Mouse (Mus musculus): Measurements from ENCODE around the gene Mamdc4.
A peak's percentile ranks its signal among the peaks of the same experiment; 100 is the strongest.

Mamdc4 gene

GRCm38 (mm10) chr2:25583120-25583481 lies 8.5 kb upstream of the Mamdc4 start:
- DNase-seq (ENCODE audit: extremely low spot score, low read depth, low spot score) = no peak

GRCm38 (mm10) chr2:25582466-25583119 lies 7.9 kb upstream of the Mamdc4 start:
- DNase-seq (ENCODE audit: extremely low spot score, low read depth, low spot score) = no peak

GRCm38 (mm10) chr2:25581901-25582301 lies 7.3 kb upstream of the Mamdc4 start:
- DNase-seq (ENCODE audit: extremely low spot score, low read depth, low spot score) = no peak

- no peak for DNase-seq (ENCODE audit: extremely low spot score, low read depth, low spot score)
Observed at GRCm38 (mm10) chr2:25581294-25581864, 6.7 kb upstream of the Mamdc4 start, which contains the start of gene Ajm1. TSS of gene Ajm1 (minus strand) at chr2:25581757.

GRCm38 (mm10) chr2:25580621-25581101 lies 6.0 kb upstream of the Mamdc4 start:
- no peak for DNase-seq (ENCODE audit: extremely low spot score, low read depth, low spot score)

- peak; percentile 28 for DNase-seq (ENCODE audit: extremely low spot score, low read depth, low spot score)
Observed at GRCm38 (mm10) chr2:25579737-25580460, 5.3 kb upstream of the Mamdc4 start.

- DNase-seq (ENCODE audit: extremely low spot score, low read depth, low spot score) = no peak
Observed at GRCm38 (mm10) chr2:25578796-25579736, 4.4 kb upstream of the Mamdc4 start.

GRCm38 (mm10) chr2:25577951-25578795 lies 3.5 kb upstream of the Mamdc4 start:
- no peak for DNase-seq (ENCODE audit: extremely low spot score, low read depth, low spot score)

- no peak for DNase-seq (ENCODE audit: extremely low spot score, low read depth, low spot score)
Observed at GRCm38 (mm10) chr2:25576965-25577891, 2.6 kb upstream of the Mamdc4 start.

- DNase-seq (ENCODE audit: extremely low spot score, low read depth, low spot score) = no peak
Observed at GRCm38 (mm10) chr2:25576028-25576850, 1.6 kb upstream of the Mamdc4 start.

GRCm38 (mm10) chr2:25575432-25576027 lies 885 bp upstream of the Mamdc4 start:
- no peak for DNase-seq (ENCODE audit: extremely low spot score, low read depth, low spot score)

- no peak for DNase-seq (ENCODE audit: extremely low spot score, low read depth, low spot score)
Observed at GRCm38 (mm10) chr2:25574136-25574535, 509 bp downstream of the Mamdc4 start.

GRCm38 (mm10) chr2:25573068-25573467 lies 1.6 kb downstream of the Mamdc4 start:
- no peak for DNase-seq (ENCODE audit: extremely low spot score, low read depth, low spot score)

- no peak for DNase-seq (ENCODE audit: extremely low spot score, low read depth, low spot score)
Observed at GRCm38 (mm10) chr2:25571221-25571620, 3.4 kb downstream of the Mamdc4 start.

- DNase-seq (ENCODE audit: extremely low spot score, low read depth, low spot score) = no peak
Observed at GRCm38 (mm10) chr2:25569323-25569722, 5.3 kb downstream of the Mamdc4 start.

GRCm38 (mm10) chr2:25568473-25569019 lies 6.1 kb downstream of the Mamdc4 start:
- no peak for DNase-seq (ENCODE audit: extremely low spot score, low read depth, low spot score)

- DNase-seq (ENCODE audit: extremely low spot score, low read depth, low spot score) = no peak
Observed at GRCm38 (mm10) chr2:25566558-25566957, 8.1 kb downstream of the Mamdc4 start.

All from hindlimb bud, embryonic 11.5 days (tissue).